Mouse (Mus musculus) mouse trophoblast stem cell (cell line): Measurements from ENCODE around the gene Gpr146.
"Not testable (repeated sequence)": the region's sequence is repeated elsewhere in the genome, so short reads cannot be mapped to it uniquely, and the experiment has no call there.

Experiments used
- in situ Hi-C, 2 experiments: fragments of 300-500 bp; cut with MseI, MboI; formaldehyde crosslinking; loops; 2 replicates in 1 of 2; 3 replicates in 1 of 2; pipeline ENCODE4 v1.15.1; 2025

The Gpr146 gene

DNA sequence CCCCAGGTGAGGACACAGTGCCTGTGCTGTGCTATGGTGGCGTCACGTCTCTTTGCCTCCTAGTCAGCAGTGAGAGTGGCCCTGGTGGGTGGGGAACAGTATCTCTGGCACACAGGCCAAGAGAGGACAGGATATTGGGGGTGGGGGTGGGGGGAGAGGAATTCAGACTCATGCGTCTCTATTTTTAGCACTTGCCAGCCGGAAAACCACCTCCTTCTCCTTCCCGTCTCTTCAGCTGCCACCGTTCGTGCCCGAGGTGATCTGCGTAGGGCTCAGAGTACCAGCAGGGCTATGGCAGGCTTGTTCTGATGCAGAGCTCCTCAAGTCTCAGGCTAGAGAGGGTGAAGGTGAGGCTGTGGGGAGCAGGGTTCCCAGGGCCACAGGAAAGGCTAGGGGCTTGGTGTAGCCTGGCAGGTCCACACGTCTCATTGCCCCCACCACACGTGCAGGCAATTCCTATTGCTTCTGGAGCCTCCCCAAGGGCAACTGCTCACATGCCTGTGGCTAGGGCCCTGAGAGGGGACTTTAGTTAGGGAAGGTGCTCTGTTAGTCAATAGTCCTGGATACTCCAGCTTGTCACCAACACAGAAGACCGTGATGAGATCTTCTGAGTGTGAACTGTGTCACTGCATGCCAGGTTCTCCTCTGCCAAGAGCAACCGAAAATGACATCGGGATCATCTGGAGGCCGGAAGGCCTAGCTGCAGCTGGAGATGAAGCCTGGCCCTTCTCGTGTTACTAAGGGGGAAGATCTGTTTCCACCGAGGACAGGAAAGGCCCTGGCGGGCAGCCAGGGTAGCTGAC, at the start of gene Gpr146:
Gene Gpr146 (plus strand): TSS at position 230 of the 803 bp plus-strand sequence.
- in situ Hi-C loops = no loop called here

GRCm38 (mm10) chr5:139330766-139331165, 46.7 kb upstream of the Gpr146 start:
- in situ Hi-C loops = no loop called here

DNA sequence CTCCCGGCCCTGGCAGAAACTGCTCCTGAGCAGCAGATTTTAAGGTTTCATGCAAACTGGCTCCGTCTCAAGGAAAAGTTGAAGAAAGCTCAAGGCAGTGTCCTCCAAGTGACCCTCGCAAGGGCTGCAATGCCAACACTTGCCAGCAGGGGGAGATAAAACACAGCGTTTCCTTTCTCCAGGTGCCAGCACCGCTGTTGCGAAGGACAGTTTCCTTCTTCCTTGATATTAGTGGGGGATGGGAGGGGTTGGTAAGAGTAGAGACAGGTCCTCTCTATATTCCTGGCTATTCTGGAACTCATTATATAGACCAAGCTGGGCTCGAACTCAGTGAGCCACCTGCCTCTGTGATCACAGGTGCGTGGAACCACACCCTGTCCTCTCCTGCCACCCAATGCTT, 45.8 kb upstream of the Gpr146 start:
- in situ Hi-C loops = no loop called here

DNA sequence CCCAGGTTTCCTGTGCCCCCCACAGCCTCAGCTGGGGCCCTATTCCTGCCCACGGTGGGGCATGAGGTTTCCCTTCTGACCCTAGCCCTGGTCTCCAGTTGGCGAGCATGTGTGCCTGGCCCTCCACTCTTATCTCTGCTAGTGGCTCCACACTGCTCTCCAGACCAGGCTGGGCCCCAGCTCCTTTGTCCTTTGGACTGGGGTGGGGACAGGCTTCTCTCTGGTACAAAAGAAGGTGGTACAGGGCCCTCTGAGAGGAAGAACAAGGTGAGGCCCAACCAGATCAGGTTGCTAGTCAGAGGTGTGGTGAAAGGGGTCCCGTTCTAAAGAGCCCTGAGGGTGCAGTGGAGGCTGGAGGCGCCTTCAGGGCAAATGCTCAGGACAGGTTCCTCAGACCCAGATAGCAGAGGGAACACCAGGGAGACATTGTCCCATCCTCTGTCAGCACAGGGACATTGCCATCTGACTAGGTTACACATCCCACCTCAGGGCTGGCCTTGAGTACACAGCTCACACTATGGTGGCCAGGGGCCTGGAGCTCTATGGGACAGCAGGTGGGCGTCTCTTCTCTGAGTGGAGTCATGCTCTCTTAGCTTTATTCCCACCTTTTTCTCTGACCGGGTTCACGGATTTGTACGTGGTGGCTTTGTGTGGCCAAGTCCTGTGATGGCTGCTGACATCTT, 44.8 kb upstream of the Gpr146 start:
- in situ Hi-C loops = no loop called here

GRCm38 (mm10) chr5:139333301-139334013, 44.0 kb upstream of the Gpr146 start:
- in situ Hi-C loops = no loop called here

GRCm38 (mm10) chr5:139334394-139334793, 43.1 kb upstream of the Gpr146 start:
- in situ Hi-C loops = not testable (repeated sequence)

- in situ Hi-C loops = no loop called here
Observed at GRCm38 (mm10) chr5:139335634-139336033, 41.9 kb upstream of the Gpr146 start.

GRCm38 (mm10) chr5:139337826-139338370, 39.6 kb upstream of the Gpr146 start:
- in situ Hi-C loops = no loop called here

- in situ Hi-C loops = no loop called here
Observed at GRCm38 (mm10) chr5:139338403-139338802, 39.1 kb upstream of the Gpr146 start.

- in situ Hi-C loops = no loop called here
Observed at GRCm38 (mm10) chr5:139338891-139339290, 38.6 kb upstream of the Gpr146 start.

DNA sequence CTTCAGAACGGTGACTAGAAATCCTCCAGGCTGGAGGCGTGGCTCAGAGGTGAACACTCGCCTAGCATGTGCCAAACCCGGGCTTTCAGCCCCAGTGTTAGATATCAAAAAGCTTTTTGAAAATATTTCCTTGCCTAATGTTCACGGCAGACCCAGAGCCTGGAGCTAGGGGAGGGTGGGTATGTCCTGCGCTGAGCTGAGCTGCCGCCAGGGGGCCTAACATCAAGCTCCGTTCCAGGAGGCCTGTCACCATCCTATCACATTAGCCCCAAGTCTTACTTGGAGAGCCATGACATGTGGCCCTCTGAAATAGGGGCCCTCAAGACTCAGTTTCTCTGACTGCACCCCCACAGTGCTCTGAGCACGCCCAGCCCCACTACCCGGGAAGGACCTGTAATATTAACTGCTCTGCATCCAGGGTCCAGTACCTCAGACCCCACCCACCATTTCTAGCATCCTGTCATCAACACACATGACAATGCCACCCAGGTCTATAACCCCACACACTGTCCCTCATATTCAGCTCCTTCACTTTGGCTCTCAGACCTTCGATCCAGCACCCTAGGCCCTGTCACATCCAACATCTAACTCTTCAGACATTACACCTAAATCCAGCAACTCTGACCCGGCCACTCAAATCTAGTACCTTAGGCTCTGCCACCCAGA, 33.3 kb upstream of the Gpr146 start:
- in situ Hi-C loops = no loop called here

DNA sequence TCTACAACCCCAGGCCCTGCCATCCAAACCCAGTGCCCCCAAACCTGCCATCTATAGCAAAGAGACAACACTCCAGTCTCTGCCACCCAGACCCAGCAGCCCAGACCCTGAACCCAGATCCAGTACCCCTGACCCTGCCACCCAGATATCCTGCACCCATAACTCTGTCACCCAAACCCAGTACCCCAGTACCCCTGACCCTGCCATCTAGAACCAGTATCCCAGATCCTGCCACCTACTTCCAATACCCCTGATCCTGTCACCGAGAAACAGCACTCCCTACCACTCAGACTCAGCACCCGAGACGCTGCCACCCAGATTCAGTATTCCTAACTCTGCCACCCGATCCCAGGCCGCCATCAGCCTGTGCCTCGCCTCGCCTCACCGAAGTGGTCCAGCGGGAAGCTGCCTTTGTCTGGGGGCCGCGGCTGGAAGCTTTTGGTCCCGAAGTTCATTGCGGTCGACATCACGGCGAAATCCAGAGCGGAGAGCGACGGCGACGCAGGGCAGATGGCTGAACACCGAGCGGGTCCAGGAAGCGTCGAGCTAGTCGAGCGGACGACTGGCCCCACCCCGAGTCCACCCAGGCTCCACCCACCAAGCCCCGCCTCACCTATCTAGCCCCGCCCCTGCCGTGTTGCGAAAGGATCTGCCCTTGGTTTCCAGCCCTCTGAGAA, 32.7 kb upstream of the Gpr146 start:
- in situ Hi-C loops = no loop called here

DNA sequence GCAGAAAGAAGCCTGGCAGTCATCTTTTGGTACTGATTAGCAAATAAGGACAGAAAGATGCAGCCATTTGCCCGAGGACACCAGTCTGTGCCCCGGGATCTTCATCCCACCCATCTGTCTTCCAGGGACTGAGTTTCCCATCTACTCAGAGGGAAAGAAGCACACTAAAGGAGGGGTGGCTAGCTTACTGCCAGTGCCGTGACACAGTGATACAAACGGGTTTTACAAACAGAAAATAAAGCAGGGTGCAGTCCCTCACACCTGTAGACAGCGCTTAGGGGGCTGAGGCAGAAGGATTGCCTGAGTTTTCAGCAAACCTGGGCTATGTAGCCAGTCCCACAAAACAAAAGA, 32.2 kb upstream of the Gpr146 start:
- in situ Hi-C loops = no loop called here

- in situ Hi-C loops = no loop called here
Observed at GRCm38 (mm10) chr5:139347225-139347624, 30.3 kb upstream of the Gpr146 start.

DNA sequence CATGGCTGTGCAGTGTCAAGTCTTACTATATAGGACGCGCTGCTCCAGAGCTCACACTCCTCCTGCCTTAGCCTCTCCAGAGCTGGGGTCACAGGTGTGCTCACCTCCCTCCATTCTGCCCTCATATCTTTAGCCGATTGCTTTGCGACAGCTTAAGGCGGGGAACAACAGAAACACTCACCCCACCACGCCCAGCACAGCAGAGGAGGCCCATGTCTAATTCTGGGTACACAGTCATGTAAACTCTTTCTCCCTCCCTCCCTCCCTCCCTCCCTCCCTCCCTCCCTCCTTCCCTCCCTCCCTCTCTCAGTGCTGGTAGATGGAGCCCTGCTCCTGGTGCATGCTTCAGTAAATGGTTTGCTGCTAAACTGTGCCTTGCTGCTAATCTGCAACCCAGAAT, 27.8 kb upstream of the Gpr146 start:
- in situ Hi-C loops = no loop called here

DNA sequence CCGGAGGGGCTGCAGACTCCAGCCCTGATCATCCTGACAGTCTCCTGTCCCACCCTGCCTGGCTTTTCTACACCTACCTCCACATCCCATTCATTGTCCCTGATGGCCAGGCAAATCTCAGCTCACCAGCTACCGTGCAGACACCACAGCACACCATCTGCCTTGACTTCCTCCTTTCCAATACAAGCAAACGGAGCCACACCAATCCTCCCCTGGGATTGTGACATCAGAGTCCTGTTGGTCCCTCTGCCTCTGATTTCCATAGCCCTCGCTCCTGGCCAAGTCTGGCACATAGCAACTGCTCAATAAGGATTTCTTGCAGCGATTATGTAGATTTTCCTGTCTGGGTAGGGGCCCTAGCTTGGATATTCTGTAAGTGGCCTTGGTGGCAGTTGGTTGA, 26.4 kb upstream of the Gpr146 start, which contains the start of gene Cox19:
Gene Cox19 (minus strand): TSS at position 285 of the 400 bp plus-strand sequence.
- in situ Hi-C loops = no loop called here

- in situ Hi-C loops = no loop called here
Observed at GRCm38 (mm10) chr5:139351628-139352027, 25.9 kb upstream of the Gpr146 start.

- in situ Hi-C loops = no loop called here
Observed at GRCm38 (mm10) chr5:139352317-139352716, 25.2 kb upstream of the Gpr146 start, which contains the start of gene Cyp2w1. Gene Cyp2w1 (plus strand): TSS chr5:139352617.

DNA sequence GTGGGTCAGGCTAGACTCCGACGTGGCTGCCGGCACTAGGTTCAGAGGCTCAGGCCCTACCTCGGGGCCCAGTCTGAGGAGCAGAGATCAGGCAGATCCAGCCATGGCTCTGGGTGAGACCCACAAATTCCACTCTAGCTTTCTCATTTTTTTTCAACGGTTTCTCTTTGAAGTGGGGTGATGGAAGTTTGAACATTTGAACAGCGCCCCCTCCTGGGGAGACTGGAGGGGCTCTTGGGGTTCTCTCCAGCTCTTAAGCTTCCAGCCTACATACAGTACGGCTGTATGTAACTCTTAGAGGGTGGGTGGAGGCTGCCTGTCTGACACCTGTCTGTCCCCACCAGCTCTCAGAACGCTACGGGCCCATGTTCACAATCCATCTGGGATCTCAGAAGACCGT, 24.0 kb upstream of the Gpr146 start:
- in situ Hi-C loops = no loop called here

DNA sequence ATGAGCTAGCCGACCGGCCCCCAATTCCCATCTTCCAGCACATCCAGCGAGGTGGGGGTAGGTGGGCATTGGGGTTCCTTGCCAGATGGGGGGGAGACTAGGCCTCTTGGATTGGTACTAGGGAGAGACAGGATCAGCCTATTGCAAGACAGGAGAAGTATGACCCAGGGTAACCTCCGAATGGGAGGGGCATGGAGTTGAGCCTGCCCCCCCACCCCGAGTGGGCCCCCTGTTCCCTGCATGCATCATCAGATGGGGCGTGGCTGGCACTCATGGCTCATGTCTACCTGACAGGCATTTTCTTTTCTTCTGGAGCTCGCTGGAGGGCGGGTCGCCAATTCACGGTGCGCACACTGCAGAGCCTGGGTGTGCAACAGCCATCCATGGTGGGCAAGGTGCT, 23.6 kb upstream of the Gpr146 start:
- in situ Hi-C loops = no loop called here

- in situ Hi-C loops = no loop called here
Observed at GRCm38 (mm10) chr5:139355235-139355772, 22.2 kb upstream of the Gpr146 start.
